8 mouse cellular contexts compared by ENCODE assay signal in genomic region chr19:5787128-5787635, GRCm38 (mm10). TPM values are rescaled to one million over a fixed set of nuclear protein-coding genes. Genes with fewer than 3 reads are reported as not detected.
A peak's percentile ranks its signal among the peaks of the same experiment; 100 is the strongest.
DNase-seq lines count a peak whose midpoint lies in the region; ATAC-seq lines count a peak whose summit lies in the region.

No protein-coding gene starts in this region.

- no peak overlapping the region for H3K4me2 ChIP-seq in hindbrain, embryonic 13.5 days

- peak; percentile 52; the same call in 1 of the 2 replicates for ATAC-seq in hindbrain, embryonic 13.5 days (ENCODE audit: low FRiP score)

- H3K9me3 ChIP-seq in hindbrain, embryonic 13.5 days: no peaks in the 10 kb centered on the region

- H3K27me3 ChIP-seq in hindbrain, embryonic 13.5 days: no peaks in the 10 kb centered on the region

- no peaks in the 10 kb centered on the region; the same call in 1 of the 2 replicates for H3K4me1 ChIP-seq in hindbrain, embryonic 13.5 days (replicated peaks)

- H3K4me3 ChIP-seq in hindbrain, embryonic 13.5 days: no peak overlapping the region

- WGBS in hindbrain, embryonic 13.5 days: 15% methylated on average over 8 of the region's 8 CpGs

- 0 out of 2 replicates have a peak overlapping the region, but pooled peaks have one; percentile 13 for H3K27ac ChIP-seq in hindbrain, embryonic 13.5 days

- peak; percentile 91 for DNase-seq in R1 (ENCODE audit: low read depth, low spot score)
- DNase-seq in cerebellum, postnatal 10 days: peak; percentile 93 to 95
- peak; percentile 78 to 85 for DNase-seq in frontal cortex, postnatal 10 days (ENCODE audit: low spot score in 2 of 2)
- DNase-seq in layer of hippocampus, postnatal 25 days (ENCODE audit: extremely low spot score in 1 of 2, low spot score in 1 of 2): peak; percentile 77 to 87
- peak; percentile 91 for DNase-seq in lung, postnatal 14 days
- peak; percentile 82 for DNase-seq in right cerebral cortex, adult 18-20 months
- DNase-seq in urinary bladder, adult 2 months (ENCODE audit: low spot score): peak; percentile 62

- no peaks in the 10 kb centered on the region for H3K36me3 ChIP-seq in hindbrain, embryonic 13.5 days

- H3K9ac ChIP-seq in hindbrain, embryonic 13.5 days: peak overlapping the region; percentile 30; the same call in 1 of the 2 replicates

RNA-seq across cellular contexts. Expression of gene Scyl1, which starts 16.0 kb away (rescaled TPM):
- 67.6 and 72.4 TPM in 2 replicates for polyA plus RNA-seq in hindbrain, embryonic 13.5 days (2015; fragmentation: Nextera tagmentation; extraction: Ambion mirVana)
- 10 to 100 TPM; 68.6 to 71.8 TPM for total RNA-seq in layer of hippocampus, postnatal 25 days (2021)
- 104 and 123 TPM in 2 replicates for polyA plus RNA-seq in urinary bladder, adult 2 months (2012; rRNA removed)

RNA-seq across cellular contexts. Expression of gene Ltbp3, which starts 46.5 kb away (rescaled TPM):
- polyA plus RNA-seq in hindbrain, embryonic 13.5 days (2015; fragmentation: Nextera tagmentation; extraction: Ambion mirVana): 10.6 and 11.2 TPM in 2 replicates
- 10 to 100 TPM; 23.8 to 26.8 TPM for total RNA-seq in layer of hippocampus, postnatal 25 days (2021)
- 132 and 164 TPM in 2 replicates for polyA plus RNA-seq in urinary bladder, adult 2 months (2012; rRNA removed)

RNA-seq across cellular contexts. Expression of gene Fam89b, which starts 57.7 kb away (rescaled TPM):
- 184 and 187 TPM in 2 replicates for polyA plus RNA-seq in hindbrain, embryonic 13.5 days (2015; fragmentation: Nextera tagmentation; extraction: Ambion mirVana)
- total RNA-seq in layer of hippocampus, postnatal 25 days (2021): 10 to 100 TPM; 29.3 to 32.9 TPM
- polyA plus RNA-seq in urinary bladder, adult 2 months (2012; rRNA removed): 66.3 and 79.4 TPM in 2 replicates

Comparison
In these comparisons a context has a peak if more than half of its experiments do, and no peak if none do; other contexts are left out.
1. RNA of gene Ltbp3, which starts 46.5 kb away (polyA plus RNA-seq): 132 to 164 TPM in urinary bladder, adult 2 months; 10.6 to 11.2 TPM in hindbrain, embryonic 13.5 days; every median in the first group is over 10 times any median in the second.
2. Peak in every context shown above with its lines, with median percentiles within 50 percentile points of each other: DNase-seq.